Mouse (Mus musculus) brain, adult 10 weeks (tissue): Measurements from ENCODE around the gene H3f3b. TPM values are rescaled to one million over a fixed set of nuclear protein-coding genes. Genes with fewer than 3 reads are reported as not detected.

ENCODE experiments used
- polyA plus RNA-seq: library from polyadenylated mRNA; stranded (reverse); fragments of 350-450 nt; fragmentation: Illumina TruSeq; extraction: RNeasy Lipid Tissue Mini Kit (QIAGEN cat#74804); gene quantifications from one replicate; pipeline ENCODE4 v1.2.3, GENCODE M21; 2015; ENCODE audit warnings: low read depth, low replicate concordance

Gene H3f3b
- 240 TPM for polyA plus RNA-seq

DNA sequence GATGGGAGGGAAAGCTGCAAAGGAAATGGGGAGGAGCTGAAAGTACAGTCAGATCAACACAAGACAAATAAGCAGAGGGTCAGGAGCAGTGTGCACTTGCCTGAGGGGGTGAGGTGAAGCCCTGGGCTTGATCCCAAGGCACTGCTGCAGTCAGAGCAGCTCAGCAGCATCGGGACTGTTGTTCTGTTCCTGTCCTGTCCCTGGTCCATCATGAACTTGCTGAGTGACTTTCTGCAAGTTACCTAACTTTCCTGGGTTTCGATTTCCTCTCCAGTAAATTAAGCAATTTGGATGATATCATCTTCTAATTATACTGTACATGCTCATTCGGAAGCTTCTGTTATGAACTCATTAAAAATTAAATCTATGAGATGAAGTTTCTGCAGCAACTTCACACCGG, at the start of gene H3f3b:
TSS of gene H3f3b (minus strand) at position 207 of the 400 bp plus-strand sequence.

DNA sequence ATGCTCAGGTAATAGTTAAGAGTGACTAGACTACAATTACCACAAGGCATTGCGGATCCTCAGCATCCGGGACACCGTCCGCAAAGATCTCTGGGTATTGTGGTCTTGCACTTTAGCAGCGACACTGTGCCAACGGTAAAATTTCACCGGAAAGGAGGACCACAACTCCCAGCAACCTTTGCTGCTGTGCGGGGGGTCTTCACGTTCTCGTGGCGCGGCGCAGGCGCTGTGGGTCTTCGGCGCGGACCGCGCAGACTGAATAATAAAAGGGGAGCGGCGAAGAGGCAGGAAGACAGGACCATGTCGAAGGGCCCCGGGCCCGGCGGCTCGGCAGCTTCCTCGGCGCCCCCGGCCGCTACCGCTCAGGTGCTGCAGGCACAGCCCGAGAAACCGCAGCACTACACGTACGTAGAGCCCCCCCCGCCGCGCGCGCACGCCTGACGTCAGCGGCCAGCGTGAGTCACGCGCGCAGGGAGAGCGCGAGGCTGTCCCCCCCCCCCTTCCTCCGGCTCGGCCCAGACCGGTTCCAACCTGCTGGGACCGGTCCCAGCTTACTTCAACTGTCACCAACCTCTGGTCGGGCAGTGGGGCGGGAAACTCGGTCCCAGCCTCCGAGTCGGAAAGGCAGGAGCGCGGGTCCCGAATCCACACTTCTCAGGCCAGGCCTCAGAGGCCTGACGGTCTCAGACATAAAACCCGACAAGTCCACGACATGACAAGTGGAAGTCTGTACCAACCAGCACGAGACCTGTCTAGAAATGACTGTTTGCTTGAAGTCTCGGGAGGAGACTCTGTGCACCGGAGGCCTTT, 2.5 kb upstream of the H3f3b start, which contains the start of gene Unk:
TSS of gene Unk (plus strand) at position 235 of the 810 bp plus-strand sequence.

DNA sequence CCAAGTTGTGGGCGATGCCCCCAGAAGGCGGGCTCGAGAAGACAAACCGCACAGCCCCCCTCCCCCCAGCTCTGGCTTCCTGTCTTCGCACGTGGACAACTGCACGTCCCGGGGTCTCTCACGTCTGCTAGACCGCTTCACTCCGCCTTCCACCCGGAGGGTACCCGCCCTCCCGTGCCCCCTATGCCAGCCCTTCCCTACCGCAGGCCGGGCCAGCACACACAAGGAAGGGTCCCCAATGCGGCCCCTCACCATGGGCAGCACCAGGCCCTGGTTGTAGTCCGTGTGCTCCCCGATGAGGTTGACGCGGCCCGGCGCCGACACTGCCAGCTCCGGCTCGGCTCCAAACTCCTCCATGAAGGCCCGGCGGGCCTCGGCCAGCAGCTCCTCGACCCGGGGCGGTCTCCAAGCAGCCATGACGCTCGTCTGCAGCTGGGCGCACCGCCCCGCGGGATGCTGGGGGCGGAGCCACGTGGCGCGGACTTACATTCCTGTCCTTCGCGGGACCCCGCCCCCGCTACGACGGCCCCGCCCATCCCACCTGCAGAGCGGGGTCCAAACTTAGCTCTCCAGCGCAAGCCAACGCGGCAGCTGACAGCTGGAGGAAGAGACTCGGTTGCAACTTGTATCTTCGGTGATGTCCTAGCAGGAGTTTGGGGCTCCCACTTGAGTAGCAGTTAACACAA, 15.4 kb downstream of the H3f3b start, which contains the start of gene Galk1:
TSS of gene Galk1 (minus strand) at position 458 of the 686 bp plus-strand sequence.

DNA sequence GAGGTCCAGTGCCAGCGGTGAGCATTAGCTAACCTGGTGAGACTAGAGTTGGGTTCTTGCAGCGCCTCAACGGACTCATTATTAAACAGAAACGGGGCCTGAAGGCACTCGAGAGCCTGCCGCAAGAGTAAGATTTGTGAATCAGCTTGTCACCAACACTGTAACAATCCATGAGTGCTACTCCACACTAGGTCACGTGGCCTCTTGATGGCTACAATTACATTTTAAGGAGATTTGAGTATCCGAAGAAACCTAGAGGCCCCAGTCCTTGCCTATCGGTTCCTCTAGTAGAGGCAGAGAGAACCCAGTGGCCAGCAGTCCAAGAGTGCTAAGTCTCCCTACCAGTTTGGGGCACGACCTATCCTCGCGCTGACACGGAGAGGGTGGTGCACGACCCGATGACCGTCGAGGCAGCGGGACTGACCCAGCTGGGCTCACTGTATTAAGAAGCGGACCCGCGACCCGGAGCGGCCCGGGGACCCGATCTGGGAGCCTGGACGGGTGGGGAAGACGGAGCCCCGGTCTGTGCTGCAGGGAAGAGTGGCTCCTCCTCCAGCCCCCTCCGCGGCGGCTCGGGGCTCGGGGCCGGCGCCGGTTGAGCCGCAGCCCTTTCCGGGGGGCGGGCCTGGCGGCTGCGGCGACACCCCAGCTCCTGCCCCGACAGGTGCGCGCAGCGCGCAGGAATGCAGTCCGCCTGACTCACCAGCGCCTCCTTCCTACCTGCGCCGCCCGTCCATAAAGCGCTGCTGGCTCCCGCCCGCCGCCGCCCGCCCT, 53.3 kb downstream of the H3f3b start, which contains the start of gene Itgb4:
TSS of gene Itgb4 (plus strand) at position 401 of the 774 bp plus-strand sequence.

Other genes with a start within 250 kb of the H3f3b start
- 13.2 TPM for gene Caskin2, start 214.3 kb downstream of the H3f3b start, polyA plus RNA-seq
- gene Tsen54, start 213.2 kb downstream of the H3f3b start, polyA plus RNA-seq: 10.9 TPM
- gene Llgl2, start 203.9 kb downstream of the H3f3b start, polyA plus RNA-seq: 5.6 TPM
- gene Myo15b, start 169.6 kb downstream of the H3f3b start, polyA plus RNA-seq: 0.82 TPM
- gene Smim5, start 128.0 kb downstream of the H3f3b start, polyA plus RNA-seq: 0.70 TPM
- gene Smim6, start 115.9 kb downstream of the H3f3b start, polyA plus RNA-seq: not detected
- 55.3 TPM for gene Sap30bp, start 94.7 kb downstream of the H3f3b start, polyA plus RNA-seq
- 19.8 TPM for gene Recql5, start 94.5 kb downstream of the H3f3b start, polyA plus RNA-seq
- 8.7 TPM for gene Itgb4, start 53.3 kb downstream of the H3f3b start, polyA plus RNA-seq
- 17.0 TPM for gene Galk1, start 15.2 kb downstream of the H3f3b start, polyA plus RNA-seq
- gene Unk, start 2.4 kb upstream of the H3f3b start, polyA plus RNA-seq: 13.7 TPM
- gene Unc13d, start 50.0 kb upstream of the H3f3b start, polyA plus RNA-seq: 0.76 TPM
- gene Wbp2, start 59.0 kb upstream of the H3f3b start, polyA plus RNA-seq: 423 TPM
- gene Trim47, start 99.2 kb upstream of the H3f3b start, polyA plus RNA-seq: 4.4 TPM
- gene Trim65, start 103.2 kb upstream of the H3f3b start, polyA plus RNA-seq: 3.2 TPM
- gene Mrpl38, start 110.9 kb upstream of the H3f3b start, polyA plus RNA-seq: 64.8 TPM
- 37.6 TPM for gene Fbf1, start 140.2 kb upstream of the H3f3b start, polyA plus RNA-seq
- 58.6 TPM for gene Ten1, start 170.9 kb upstream of the H3f3b start, polyA plus RNA-seq
- 119 TPM for gene Acox1, start 171.1 kb upstream of the H3f3b start, polyA plus RNA-seq
- gene Evpl, start 210.1 kb upstream of the H3f3b start, polyA plus RNA-seq: 1.3 TPM
- gene Srp68, start 246.3 kb upstream of the H3f3b start, polyA plus RNA-seq: 58.8 TPM